Mouse (Mus musculus): ENCODE data around the gene Gfra1. TPM values are rescaled to one million over a fixed set of nuclear protein-coding genes. Genes with fewer than 3 reads are reported as not detected.
A peak's percentile ranks its signal among the peaks of the same experiment; 100 is the strongest.

Gene Gfra1
- polyA plus RNA-seq, 1 experiment from 2014 or later, result 3.2 TPM

GRCm38 (mm10) chr19:58453581-58453980 is 2.1 kb downstream of the Gfra1 start:
- 0% methylated on average over 22 of the region's 22 CpGs for WGBS
- no peaks in the 10 kb centered on the region for H3K9me3 ChIP-seq (ENCODE audit: control insufficient read depth, low read length)
- H3K27me3 ChIP-seq (ENCODE audit: control insufficient read depth, insufficient read depth, low read length), result peaks cover 35% of the 10 kb centered on the region
- H3K4me2 ChIP-seq (ENCODE audit: low read length), result peak overlapping the region; percentile 100
- H3K4me1 ChIP-seq (ENCODE audit: control insufficient read depth in 2 of 2, insufficient read depth in 2 of 2, low read length in 2 of 2), result peaks cover 8 to 31% of the 10 kb centered on the region in 2 experiments; a peak in 3 of 4 replicates
- ATAC-seq (ENCODE audit: insufficient number of reproducible peaks, insufficient read depth, low FRiP score, low read depth), result no peak
- peak overlapping the region; percentile 54 to 58 for H3K4me3 ChIP-seq (ENCODE audit: control insufficient read depth in 1 of 2, insufficient read depth in 1 of 2, low read depth in 1 of 2, low read length in 2 of 2)
- H3K27ac ChIP-seq (replicated peaks in 1 of 2; ENCODE audit: control insufficient read depth in 1 of 2, insufficient read depth in 1 of 2, low read depth in 2 of 2, low read length in 2 of 2), result no peak overlapping the region
- no peaks in the 10 kb centered on the region for H3K36me3 ChIP-seq (ENCODE audit: control insufficient read depth, insufficient read depth, low read length)
- H3K9ac ChIP-seq (ENCODE audit: low read length), result peak overlapping the region; percentile 63

GRCm38 (mm10) chr19:58452941-58453551 is 2.7 kb downstream of the Gfra1 start:
- Histone ChIP-seq H3K27me3 (ENCODE audit: control insufficient read depth, insufficient read depth, low read length) (peaks cover 35% of the 10 kb centered on the region), H3K4me1 (ENCODE audit: control insufficient read depth in 2 of 2, insufficient read depth in 2 of 2, low read length in 2 of 2) (peaks cover 8 to 31% of the 10 kb centered on the region in 2 experiments; a peak in 3 of 4 replicates), H3K9me3 (ENCODE audit: control insufficient read depth, low read length) (no peaks in the 10 kb centered on the region), H3K9ac (ENCODE audit: low read length) (peak overlapping the region; percentile 63; the same call in 1 of the 2 replicates), H3K4me3 (ENCODE audit: control insufficient read depth in 1 of 2, insufficient read depth in 1 of 2, low read depth in 1 of 2, low read length in 2 of 2) (peak overlapping the region; percentile 54 to 58), H3K27ac (replicated peaks in 1 of 2; ENCODE audit: control insufficient read depth in 1 of 2, insufficient read depth in 1 of 2, low read depth in 2 of 2, low read length in 2 of 2) (no peak overlapping the region), H3K4me2 (ENCODE audit: low read length) (peak overlapping the region; percentile 100), H3K36me3 (ENCODE audit: control insufficient read depth, insufficient read depth, low read length) (no peaks in the 10 kb centered on the region)
- WGBS, result 7% methylated on average over 20 of the region's 20 CpGs
- ATAC-seq (ENCODE audit: insufficient number of reproducible peaks, insufficient read depth, low FRiP score, low read depth), result no peak

GRCm38 (mm10) chr19:58452178-58452819 is 3.4 kb downstream of the Gfra1 start:
- H3K4me1 ChIP-seq (ENCODE audit: control insufficient read depth in 2 of 2, insufficient read depth in 2 of 2, low read length in 2 of 2), result peaks cover 8 to 31% of the 10 kb centered on the region in 2 experiments; a peak in 3 of 4 replicates
- no peaks in the 10 kb centered on the region for H3K9me3 ChIP-seq (ENCODE audit: control insufficient read depth, low read length)
- no peak overlapping the region for H3K27ac ChIP-seq (replicated peaks in 1 of 2; ENCODE audit: control insufficient read depth in 1 of 2, insufficient read depth in 1 of 2, low read depth in 2 of 2, low read length in 2 of 2)
- H3K27me3 ChIP-seq (ENCODE audit: control insufficient read depth, insufficient read depth, low read length), result peaks cover 35% of the 10 kb centered on the region
- H3K9ac ChIP-seq (ENCODE audit: low read length), result no peak overlapping the region
- H3K4me2 ChIP-seq (ENCODE audit: low read length), result no peak overlapping the region
- 64% methylated on average over 8 of the region's 8 CpGs for WGBS
- no peak overlapping the region for H3K4me3 ChIP-seq (ENCODE audit: control insufficient read depth in 1 of 2, insufficient read depth in 1 of 2, low read depth in 1 of 2, low read length in 2 of 2)
- H3K36me3 ChIP-seq (ENCODE audit: control insufficient read depth, insufficient read depth, low read length), result no peaks in the 10 kb centered on the region
- ATAC-seq (ENCODE audit: insufficient number of reproducible peaks, insufficient read depth, low FRiP score, low read depth), result no peak

- Histone ChIP-seq H3K36me3 (ENCODE audit: control insufficient read depth, insufficient read depth, low read length) (no peaks in the 10 kb centered on the region), H3K27me3 (ENCODE audit: control insufficient read depth, insufficient read depth, low read length) (peaks cover 31% of the 10 kb centered on the region)
- ATAC-seq (ENCODE audit: insufficient number of reproducible peaks, insufficient read depth, low FRiP score, low read depth), result no peak
Observed at GRCm38 (mm10) chr19:58451323-58451722, 4.4 kb downstream of the Gfra1 start.

GRCm38 (mm10) chr19:58450716-58451115 is 5.0 kb downstream of the Gfra1 start:
- ATAC-seq (ENCODE audit: insufficient number of reproducible peaks, insufficient read depth, low FRiP score, low read depth), result no peak
- Histone ChIP-seq H3K9ac (ENCODE audit: low read length) (no peak overlapping the region), H3K27me3 (ENCODE audit: control insufficient read depth, insufficient read depth, low read length) (peaks cover 31% of the 10 kb centered on the region), H3K4me1 (ENCODE audit: control insufficient read depth in 2 of 2, insufficient read depth in 2 of 2, low read length in 2 of 2) (peaks cover 5 to 31% of the 10 kb centered on the region in 2 experiments; a peak in 3 of 4 replicates), H3K27ac (replicated peaks in 1 of 2; ENCODE audit: control insufficient read depth in 1 of 2, insufficient read depth in 1 of 2, low read depth in 2 of 2, low read length in 2 of 2) (no peak overlapping the region), H3K4me2 (ENCODE audit: low read length) (no peak overlapping the region), H3K36me3 (ENCODE audit: control insufficient read depth, insufficient read depth, low read length) (no peaks in the 10 kb centered on the region), H3K4me3 (ENCODE audit: control insufficient read depth in 1 of 2, insufficient read depth in 1 of 2, low read depth in 1 of 2, low read length in 2 of 2) (no peak overlapping the region), H3K9me3 (ENCODE audit: control insufficient read depth, low read length) (no peaks in the 10 kb centered on the region)
- WGBS, result 33% methylated on average over 5 of the region's 5 CpGs

More at GRCm38 (mm10) chr19:58451323-58451722, 4.4 kb downstream of the Gfra1 start:
- no peak overlapping the region for H3K9ac ChIP-seq (ENCODE audit: low read length)
- peaks cover 7 to 31% of the 10 kb centered on the region in 2 experiments; a peak in 3 of 4 replicates for H3K4me1 ChIP-seq (ENCODE audit: control insufficient read depth in 2 of 2, insufficient read depth in 2 of 2, low read length in 2 of 2)
- 47% methylated on average over 6 of the region's 6 CpGs for WGBS
- H3K4me2 ChIP-seq (ENCODE audit: low read length), result no peak overlapping the region
- no peaks in the 10 kb centered on the region for H3K9me3 ChIP-seq (ENCODE audit: control insufficient read depth, low read length)
- H3K4me3 ChIP-seq (ENCODE audit: control insufficient read depth in 1 of 2, insufficient read depth in 1 of 2, low read depth in 1 of 2, low read length in 2 of 2), result no peak overlapping the region
- no peak overlapping the region for H3K27ac ChIP-seq (replicated peaks in 1 of 2; ENCODE audit: control insufficient read depth in 1 of 2, insufficient read depth in 1 of 2, low read depth in 2 of 2, low read length in 2 of 2)

- 77% methylated on average over 10 of the region's 10 CpGs for WGBS
- H3K9me3 ChIP-seq (ENCODE audit: control insufficient read depth, low read length), result no peaks in the 10 kb centered on the region
Observed at GRCm38 (mm10) chr19:58442785-58443732, 12.7 kb downstream of the Gfra1 start.

GRCm38 (mm10) chr19:58441785-58442184 is 13.9 kb downstream of the Gfra1 start:
- H3K4me2 ChIP-seq (ENCODE audit: low read length), result no peak overlapping the region
- H3K4me1 ChIP-seq (ENCODE audit: control insufficient read depth in 2 of 2, insufficient read depth in 2 of 2, low read length in 2 of 2), result peaks cover 6 to 9% of the 10 kb centered on the region in 2 experiments
- H3K9me3 ChIP-seq (ENCODE audit: control insufficient read depth, low read length), result no peaks in the 10 kb centered on the region
- no peak for ATAC-seq (ENCODE audit: insufficient number of reproducible peaks, insufficient read depth, low FRiP score, low read depth)
- 60% methylated on average over 7 of the region's 7 CpGs for WGBS
- H3K4me3 ChIP-seq (ENCODE audit: control insufficient read depth in 1 of 2, insufficient read depth in 1 of 2, low read depth in 1 of 2, low read length in 2 of 2), result no peak overlapping the region
- no peaks in the 10 kb centered on the region for H3K27me3 ChIP-seq (ENCODE audit: control insufficient read depth, insufficient read depth, low read length)
- no peak overlapping the region for H3K9ac ChIP-seq (ENCODE audit: low read length)
- H3K27ac ChIP-seq (replicated peaks in 1 of 2; ENCODE audit: control insufficient read depth in 1 of 2, insufficient read depth in 1 of 2, low read depth in 2 of 2, low read length in 2 of 2), result no peak overlapping the region
- H3K36me3 ChIP-seq (ENCODE audit: control insufficient read depth, insufficient read depth, low read length), result no peaks in the 10 kb centered on the region

More at GRCm38 (mm10) chr19:58442785-58443732, 12.7 kb downstream of the Gfra1 start:
- no peak overlapping the region for H3K4me2 ChIP-seq (ENCODE audit: low read length)
- H3K27me3 ChIP-seq (ENCODE audit: control insufficient read depth, insufficient read depth, low read length), result 0 out of 2 replicates have a peak, but pooled peaks cover 3% of the 10 kb centered on the region
- peaks cover 0 to 2% of the 10 kb centered on the region in 2 experiments; a peak in 1 of 4 replicates for H3K4me1 ChIP-seq (ENCODE audit: control insufficient read depth in 2 of 2, insufficient read depth in 2 of 2, low read length in 2 of 2)
- H3K27ac ChIP-seq (replicated peaks in 1 of 2; ENCODE audit: control insufficient read depth in 1 of 2, insufficient read depth in 1 of 2, low read depth in 2 of 2, low read length in 2 of 2), result no peak overlapping the region
- H3K4me3 ChIP-seq (ENCODE audit: control insufficient read depth in 1 of 2, insufficient read depth in 1 of 2, low read depth in 1 of 2, low read length in 2 of 2), result no peak overlapping the region
- no peak for ATAC-seq (ENCODE audit: insufficient number of reproducible peaks, insufficient read depth, low FRiP score, low read depth)
- H3K36me3 ChIP-seq (ENCODE audit: control insufficient read depth, insufficient read depth, low read length), result no peaks in the 10 kb centered on the region
- H3K9ac ChIP-seq (ENCODE audit: low read length), result no peak overlapping the region
